Mouse (Mus musculus) stomach, postnatal 0 days (tissue): ENCODE results near the gene Lamtor2. TPM values are rescaled to one million over a fixed set of nuclear protein-coding genes. Genes with fewer than 3 reads are reported as not detected.

Source experiments
- ATAC-seq: fragments of 200-750 bp; cut with Nextera tagmentation; 2 replicates; pipeline ENCODE4 v1.8.0; 2017; ENCODE audit not compliant: low FRiP score, low TSS enrichment
- DNase-seq: peaks from one replicate; pipeline ENCODE4 v3.0.0-alpha.2; 2016; ENCODE audit warnings: low spot score
- H3K27ac ChIP-seq: fragments of 300-500 bp; sonication (generic); replicated peaks from 2 replicates; pipeline ENCODE4 v1.5.1; 2014; ENCODE audit warnings: mild to moderate bottlenecking, control low read depth
- H3K27me3 ChIP-seq: fragments of 300-500 bp; sonication (generic); 2 replicates; pipeline ENCODE4 v1.6.1; 2014; ENCODE audit warnings: low read length; ENCODE audit not compliant: control insufficient read depth, insufficient read depth
- H3K36me3 ChIP-seq: fragments of 300-500 bp; sonication (generic); 2 replicates; pipeline ENCODE4 v1.6.1; 2014; ENCODE audit warnings: low read length, mixed read lengths; ENCODE audit not compliant: control insufficient read depth, insufficient read depth
- H3K4me1 ChIP-seq: fragments of 300-500 bp; sonication (generic); replicated peaks from 2 replicates; pipeline ENCODE4 v1.6.1; 2014; ENCODE audit warnings: antibody characterized with exemption; ENCODE audit not compliant: control insufficient read depth, insufficient read depth
- H3K4me2 ChIP-seq: fragments of 300-500 bp; sonication (generic); replicated peaks from 2 replicates; pipeline ENCODE4 v1.6.1; 2014; ENCODE audit warnings: low read depth, mild to moderate bottlenecking, control low read depth, moderate library complexity
- H3K4me3 ChIP-seq: fragments of 300-500 bp; sonication (generic); 2 replicates; pipeline ENCODE4 v1.5.1; 2014; ENCODE audit warnings: low read depth, low read length, control low read depth
- H3K9ac ChIP-seq: fragments of 300-500 bp; sonication (generic); 2 replicates; pipeline ENCODE4 v1.6.1; 2014; ENCODE audit warnings: mild to moderate bottlenecking, low read length, control low read depth, mixed read lengths
- H3K9me3 ChIP-seq: fragments of 300-500 bp; sonication (generic); 2 replicates; pipeline ENCODE4 v1.6.1; 2016; ENCODE audit warnings: low read length; ENCODE audit not compliant: control insufficient read depth
- CTCF ChIP-seq: IDR thresholded peaks from 2 replicates; pipeline ENCODE4 v1.5.1; 2016; ENCODE audit warnings: antibody characterized with exemption, low read depth, mild to moderate bottlenecking, moderate library complexity
- EP300 ChIP-seq: optimal IDR thresholded peaks from 2 replicates; pipeline ENCODE3; 2016; ENCODE audit warnings: antibody characterized with exemption
- WGBS: fragments of 180-500 bp; shearing (Covaris S2); extraction: QIAGEN DNeasy Blood & Tissue Kit; methylation state at CpG from one replicate; pipeline ENCODE4 v1.1.7; 2014; 5-methylcytosine and 5-hydroxymethylcytosine counted together
- polyA plus RNA-seq: library from polyadenylated mRNA; unstranded; fragments of >200 nt; fragmentation: Nextera tagmentation; extraction: Ambion mirVana; gene quantifications from 2 replicates; pipeline ENCODE4 v1.2.1, GENCODE M21; 2015

Gene Lamtor2
- polyA plus RNA-seq, 1 experiment from 2014 or later, result 157 TPM

GRCm38 (mm10) chr3:88551586-88551985 is 1.3 kb downstream of the Lamtor2 start:
- Histone ChIP-seq H3K9me3 (no peaks in the 10 kb centered on the region), H3K27me3 (no peaks in the 10 kb centered on the region), H3K4me3 (no peak overlapping the region), H3K27ac (no peak overlapping the region), H3K9ac (no peak overlapping the region), H3K36me3 (peaks cover 3% of the 10 kb centered on the region; the same call in 1 of the 2 replicates), H3K4me1 (no peaks in the 10 kb centered on the region; the same call in 1 of the 2 replicates), H3K4me2 (peak overlapping the region; percentile 97)
- no peak for TF ChIP-seq CTCF
- no peak for ATAC-seq
- peak; percentile 16 for DNase-seq
- WGBS, result 63% methylated on average over 4 of the region's 4 CpGs

- Histone ChIP-seq H3K27me3 (no peaks in the 10 kb centered on the region), H3K36me3 (no peaks in the 10 kb centered on the region), H3K27ac (peak within 1 kb of the TSS; percentile 86), H3K9ac (peak within 1 kb of the TSS; percentile 55), H3K4me2 (peak within 1 kb of the TSS; percentile 47), H3K4me3 (peak within 1 kb of the TSS; percentile 23; the same call in 1 of the 2 replicates), H3K9me3 (no peaks in the 10 kb centered on the region), H3K4me1 (no peaks in the 10 kb centered on the region; the same call in 1 of the 2 replicates)
- ATAC-seq (peak; percentile 49), DNase-seq (peak; percentile 87)
- 36% methylated on average over 18 of the region's 18 CpGs for WGBS
- TF ChIP-seq EP300 (no peak), CTCF (no peak)
These were observed 4.5 kb downstream of the Lamtor2 start, which contains the start of gene Rab25 for GRCm38 (mm10) chr3:88548180-88548917. Gene Rab25 (minus strand): TSS chr3:88548300.

- Histone ChIP-seq H3K27ac (peak overlapping the region; percentile 63; the same call in 1 of the 2 replicates), H3K9ac (0 out of 2 replicates have a peak overlapping the region, but pooled peaks have one; percentile 38), H3K4me2 (peak overlapping the region; percentile 35; the same call in 1 of the 2 replicates), H3K4me1 (no peaks in the 10 kb centered on the region; the same call in 1 of the 2 replicates), H3K36me3 (no peaks in the 10 kb centered on the region), H3K27me3 (no peaks in the 10 kb centered on the region), H3K9me3 (no peaks in the 10 kb centered on the region), H3K4me3 (peak overlapping the region; percentile 20; the same call in 1 of the 2 replicates)
- DNase-seq (peak; percentile 77), ATAC-seq (peak; percentile 56)
- TF ChIP-seq EP300 (no peak), CTCF (no peak)
- WGBS, result 47% methylated on average over 6 of the region's 6 CpGs
These were observed 6.0 kb downstream of the Lamtor2 start for GRCm38 (mm10) chr3:88546674-88547418.

GRCm38 (mm10) chr3:88544955-88545591 is 7.8 kb downstream of the Lamtor2 start:
- Histone ChIP-seq H3K36me3 (no peaks in the 10 kb centered on the region; the same call in 1 of the 2 replicates), H3K4me3 (no peak overlapping the region), H3K27me3 (no peaks in the 10 kb centered on the region), H3K27ac (no peak overlapping the region), H3K4me1 (no peaks in the 10 kb centered on the region), H3K9ac (peak overlapping the region; percentile 27; the same call in 1 of the 2 replicates), H3K9me3 (no peaks in the 10 kb centered on the region), H3K4me2 (no peak overlapping the region)
- WGBS, result 57% methylated on average over 20 of the region's 20 CpGs
- TF ChIP-seq CTCF (no peak), EP300 (no peak)
- no peak for DNase-seq
- ATAC-seq, result no peak

GRCm38 (mm10) chr3:88544514-88544913 is 8.4 kb downstream of the Lamtor2 start:
- no peak overlapping the region for H3K4me3 ChIP-seq
- TF ChIP-seq EP300, result no peak
- peak; percentile 79 for TF ChIP-seq CTCF
- WGBS, result 40% methylated on average over 5 of the region's 5 CpGs
- no peak overlapping the region for H3K9ac ChIP-seq
- H3K36me3 ChIP-seq, result no peaks in the 10 kb centered on the region; the same call in 1 of the 2 replicates
- ATAC-seq, result no peak
- H3K27ac ChIP-seq, result no peak overlapping the region
- no peaks in the 10 kb centered on the region for H3K4me1 ChIP-seq
- H3K4me2 ChIP-seq, result no peak overlapping the region
- DNase-seq, result peak; percentile 62
- no peaks in the 10 kb centered on the region for H3K9me3 ChIP-seq
- no peaks in the 10 kb centered on the region for H3K27me3 ChIP-seq
